Mouse (Mus musculus) heart, postnatal 0 days (tissue): ENCODE measurements around the gene Gm3045. TPM values are rescaled to one million over a fixed set of nuclear protein-coding genes. Genes with fewer than 3 reads are reported as not detected.

Experiments used
- ATAC-seq: fragments of 200-750 bp; cut with Nextera tagmentation; 2 replicates; pipeline ENCODE4 v1.8.0; 2017; ENCODE audit warnings: low read depth, moderate number of reproducible peaks, moderate library complexity; ENCODE audit not compliant: insufficient read depth
- DNase-seq: peaks from one replicate; pipeline ENCODE4 v3.0.0-alpha.2; 2016; ENCODE audit warnings: low spot score
- H3K27ac ChIP-seq: fragments of 300-500 bp; sonication (generic); 2 replicates; pipeline ENCODE4 v1.5.1; 2014; ENCODE audit warnings: low read depth, mild to moderate bottlenecking
- H3K27me3 ChIP-seq: fragments of 300-500 bp; sonication (generic); 2 replicates; pipeline ENCODE4 v1.6.1; 2014; ENCODE audit warnings: low read length, mixed read lengths; ENCODE audit not compliant: control insufficient read depth, insufficient read depth
- H3K36me3 ChIP-seq: fragments of 300-500 bp; sonication (generic); replicated peaks from 2 replicates; pipeline ENCODE4 v1.6.1; 2014; ENCODE audit warnings: low read length, mixed read lengths; ENCODE audit not compliant: control insufficient read depth, insufficient read depth
- H3K4me1 ChIP-seq: fragments of 300-500 bp; sonication (generic); 2 replicates; pipeline ENCODE4 v1.6.1; 2014; ENCODE audit warnings: antibody characterized with exemption; ENCODE audit not compliant: control insufficient read depth, insufficient read depth
- H3K4me2 ChIP-seq: fragments of 300-500 bp; sonication (generic); 2 replicates; pipeline ENCODE4 v1.6.1; 2014; ENCODE audit warnings: low read depth, mild to moderate bottlenecking, low read length, moderate library complexity
- H3K4me3 ChIP-seq: fragments of 300-500 bp; sonication (generic); 2 replicates; pipeline ENCODE4 v1.5.1; 2014; ENCODE audit warnings: low read depth, low read length
- H3K9ac ChIP-seq: fragments of 300-500 bp; sonication (generic); replicated peaks from 2 replicates; pipeline ENCODE4 v1.6.1; 2014; ENCODE audit warnings: low read depth, low read length, mixed read lengths
- H3K9me3 ChIP-seq: fragments of 300-500 bp; sonication (generic); replicated peaks from 2 replicates; pipeline ENCODE4 v1.6.1; 2016; ENCODE audit warnings: low read length; ENCODE audit not compliant: control insufficient read depth
- CTCF ChIP-seq: IDR thresholded peaks from 2 replicates; pipeline ENCODE4 v1.5.1; 2016; ENCODE audit warnings: antibody characterized with exemption, control low read depth, low read depth
- EP300 ChIP-seq: IDR thresholded peaks from 2 replicates; pipeline ENCODE4 v1.6.1; 2016; ENCODE audit warnings: antibody characterized with exemption, low read depth
- WGBS: fragments of 180-500 bp; shearing (Covaris S2); extraction: QIAGEN DNeasy Blood & Tissue Kit; methylation state at CpG from one replicate; pipeline ENCODE4 v1.1.7; 2014; 5-methylcytosine and 5-hydroxymethylcytosine counted together
- polyA plus RNA-seq: library from polyadenylated mRNA; unstranded; fragments of >200 nt; fragmentation: Nextera tagmentation; extraction: Ambion mirVana; gene quantifications from 2 replicates; pipeline ENCODE4 v1.2.1, GENCODE M21; 2015
- total RNA-seq: library from RNA; depleted of rRNA; stranded (reverse); fragments of >200 nt; gene quantifications from 2 replicates; pipeline ENCODE4 v1.2.3, GENCODE M21; 2014; ENCODE audit warnings: low replicate concordance; rRNA removed

Gm3045 gene
- total and polyA plus RNA-seq, 2 experiments from 2014 or later = not detected

DNA sequence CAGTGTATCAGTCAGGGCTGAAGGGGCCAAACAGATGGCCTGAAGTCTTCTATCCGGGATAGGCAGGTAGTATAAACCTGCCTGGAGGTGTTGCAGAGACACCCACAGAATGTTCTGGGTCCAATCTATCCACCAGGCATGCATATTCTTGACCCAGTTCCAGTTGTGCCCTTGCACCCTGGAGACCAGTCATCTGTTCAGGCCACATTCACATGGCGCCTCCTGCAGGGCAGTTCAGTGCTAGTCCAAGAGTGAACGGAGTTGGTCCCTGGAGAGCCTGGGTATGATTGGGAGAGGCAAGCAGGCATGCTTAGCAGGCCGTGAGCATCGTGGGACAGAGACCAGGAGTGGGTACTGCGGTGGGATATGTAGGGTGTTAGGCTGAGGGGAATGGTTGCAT lies 51.6 kb downstream of the Gm3045 start:
- peaks cover 7% of the 10 kb centered on the region; the same call in 1 of the 2 replicates for H3K4me1 ChIP-seq
- H3K27me3 ChIP-seq = peaks cover 12% of the 10 kb centered on the region; the same call in 1 of the 2 replicates
- WGBS = 79% methylated on average over 6 of the region's 6 CpGs
- no peaks in the 10 kb centered on the region for H3K9me3 ChIP-seq
- ATAC-seq (no peak), DNase-seq (no peak)
- H3K4me3 ChIP-seq = no peak overlapping the region
- no peak overlapping the region for H3K4me2 ChIP-seq
- TF ChIP-seq CTCF = no peak
- TF ChIP-seq EP300 = no peak
- no peak overlapping the region for H3K9ac ChIP-seq
- H3K36me3 ChIP-seq = no peaks in the 10 kb centered on the region
- H3K27ac ChIP-seq = no peak overlapping the region

DNA sequence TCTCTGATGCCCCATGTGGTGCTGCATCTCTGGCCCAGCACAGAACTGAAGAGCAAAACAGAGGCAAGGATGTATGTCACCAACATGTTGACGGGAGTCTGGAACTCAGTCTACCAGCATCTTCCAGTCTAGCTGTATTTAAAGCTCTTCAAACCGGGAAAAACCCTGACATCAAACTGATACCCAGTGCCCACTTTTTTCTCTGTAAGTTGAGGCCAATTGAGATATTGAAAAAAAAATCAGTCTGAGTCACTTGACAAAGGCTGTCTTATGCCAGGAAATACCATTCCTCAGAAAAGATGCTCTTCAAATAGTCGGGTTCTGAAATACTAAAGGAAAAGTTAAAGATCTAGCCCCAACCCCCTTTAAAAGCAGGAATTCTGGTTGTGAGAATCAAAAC lies 55.8 kb downstream of the Gm3045 start, which contains the start of gene Il9:
TSS of gene Il9 (minus strand) at position 101 of the 400 bp plus-strand sequence.
- Histone ChIP-seq H3K9me3 (no peaks in the 10 kb centered on the region), H3K4me1 (peaks cover 7% of the 10 kb centered on the region; the same call in 1 of the 2 replicates), H3K4me2 (no peak within 1 kb of the TSS), H3K27ac (no peak within 1 kb of the TSS), H3K27me3 (no peaks in the 10 kb centered on the region), H3K9ac (no peak within 1 kb of the TSS), H3K4me3 (no peak within 1 kb of the TSS), H3K36me3 (no peaks in the 10 kb centered on the region)
- ATAC-seq (no peak), DNase-seq (no peak)
- TF ChIP-seq CTCF (no peak), EP300 (no peak)
- WGBS = 60% methylated on average over 3 of the region's 3 CpGs

Other genes starting within 250 kb of the Gm3045 start
- gene Tifab, start 247.7 kb upstream of the Gm3045 start, total RNA-seq = not detected in 2 replicates
- 0.71 and 0.88 TPM in 2 replicates for gene Tifab, start 247.7 kb upstream of the Gm3045 start, polyA plus RNA-seq
- gene Neurog1, start 174.4 kb upstream of the Gm3045 start, total RNA-seq = not detected in 2 replicates
- not detected in 2 replicates for gene Neurog1, start 174.4 kb upstream of the Gm3045 start, polyA plus RNA-seq
- not detected in 2 replicates for gene Cxcl14, start 130.0 kb upstream of the Gm3045 start, total RNA-seq
- gene Cxcl14, start 130.0 kb upstream of the Gm3045 start, polyA plus RNA-seq = 0.08 and 0.16 TPM in 2 replicates
- gene Slc25a48, start 11.8 kb downstream of the Gm3045 start, total RNA-seq = 0.57 TPM in 1 of 2 replicates, not detected in the other
- not detected in 2 replicates for gene Slc25a48, start 11.8 kb downstream of the Gm3045 start, polyA plus RNA-seq
- not detected in 2 replicates for gene Il9, start 55.7 kb downstream of the Gm3045 start, total RNA-seq
- not detected in 2 replicates for gene Il9, start 55.7 kb downstream of the Gm3045 start, polyA plus RNA-seq
- gene Fbxl21, start 95.9 kb downstream of the Gm3045 start, total RNA-seq = 0.08 and 1.1 TPM in 2 replicates
- gene Fbxl21, start 95.9 kb downstream of the Gm3045 start, polyA plus RNA-seq = 0.70 and 0.92 TPM in 2 replicates
- gene Lect2, start 121.9 kb downstream of the Gm3045 start, total RNA-seq = not detected in 2 replicates
- gene Lect2, start 121.9 kb downstream of the Gm3045 start, polyA plus RNA-seq = not detected in 2 replicates
- 31.3 and 43.1 TPM in 2 replicates for gene Tgfbi, start 182.9 kb downstream of the Gm3045 start, total RNA-seq
- 23.1 and 24.3 TPM in 2 replicates for gene Tgfbi, start 182.9 kb downstream of the Gm3045 start, polyA plus RNA-seq